Mouse (Mus musculus) hindbrain, embryonic 10.5 days (tissue): ENCODE measurements around the gene Tmub2. TPM values are rescaled to one million over a fixed set of nuclear protein-coding genes. Genes with fewer than 3 reads are reported as not detected.

ENCODE experiments used
- polyA plus RNA-seq: library from polyadenylated mRNA; unstranded; fragments of >200 nt; fragmentation: Nextera tagmentation; extraction: Ambion mirVana; gene quantifications from 2 replicates; pipeline ENCODE4 v1.2.1, GENCODE M21; 2016

The Tmub2 gene
- polyA plus RNA-seq, 1 experiment from 2014 or later = 69.6 TPM

Other genes starting within 250 kb of the Tmub2 start
- gene Cd300lg, start 243.4 kb upstream of the Tmub2 start, polyA plus RNA-seq = 0.12 and 0.35 TPM in 2 replicates
- gene Mpp2, start 196.4 kb upstream of the Tmub2 start, polyA plus RNA-seq = 12.8 and 18.6 TPM in 2 replicates
- not detected in 2 replicates for gene Ppy, start 183.6 kb upstream of the Tmub2 start, polyA plus RNA-seq
- gene Pyy, start 177.1 kb upstream of the Tmub2 start, polyA plus RNA-seq = 0.50 and 0.97 TPM in 2 replicates
- 0.10 TPM in 1 of 2 replicates, not detected in the other for gene Nags, start 139.4 kb upstream of the Tmub2 start, polyA plus RNA-seq
- 36.1 and 41.2 TPM in 2 replicates for gene Tmem101, start 128.5 kb upstream of the Tmub2 start, polyA plus RNA-seq
- 119 and 148 TPM in 2 replicates for gene Lsm12, start 99.6 kb upstream of the Tmub2 start, polyA plus RNA-seq
- gene G6pc3, start 95.3 kb upstream of the Tmub2 start, polyA plus RNA-seq = 32.3 and 37.8 TPM in 2 replicates
- gene Hdac5, start 54.8 kb upstream of the Tmub2 start, polyA plus RNA-seq = 70.3 and 101 TPM in 2 replicates
- gene BC030867, start 36.0 kb upstream of the Tmub2 start, polyA plus RNA-seq = 20.9 and 28.3 TPM in 2 replicates
- 0.08 TPM in 1 of 2 replicates, not detected in the other for gene Asb16, start 16.2 kb upstream of the Tmub2 start, polyA plus RNA-seq
- 16.8 and 18.7 TPM in 2 replicates for gene Atxn7l3, start 11.7 kb downstream of the Tmub2 start, polyA plus RNA-seq
- 82.6 and 91.7 TPM in 2 replicates for gene Ubtf, start 34.8 kb downstream of the Tmub2 start, polyA plus RNA-seq
- 35.8 and 38.0 TPM in 2 replicates for gene Slc4a1, start 81.3 kb downstream of the Tmub2 start, polyA plus RNA-seq
- 23.5 and 57.0 TPM in 2 replicates for gene Rundc3a, start 108.5 kb downstream of the Tmub2 start, polyA plus RNA-seq
- 236 TPM in 2 replicates for gene Slc25a39, start 123.0 kb downstream of the Tmub2 start, polyA plus RNA-seq
- gene Grn, start 145.4 kb downstream of the Tmub2 start, polyA plus RNA-seq = 76.8 and 88.9 TPM in 2 replicates
- 5.2 and 8.3 TPM in 2 replicates for gene Fam171a2, start 162.8 kb downstream of the Tmub2 start, polyA plus RNA-seq
- 5.6 and 8.3 TPM in 2 replicates for gene Itga2b, start 185.2 kb downstream of the Tmub2 start, polyA plus RNA-seq